Mouse (Mus musculus) layer of hippocampus, adult 9-11 months (tissue): ENCODE data around the gene Ctu2.

Source experiments
- DNase-seq: peaks from one replicate; pipeline ENCODE4 v3.0.0; 2022

Ctu2 gene

DNA sequence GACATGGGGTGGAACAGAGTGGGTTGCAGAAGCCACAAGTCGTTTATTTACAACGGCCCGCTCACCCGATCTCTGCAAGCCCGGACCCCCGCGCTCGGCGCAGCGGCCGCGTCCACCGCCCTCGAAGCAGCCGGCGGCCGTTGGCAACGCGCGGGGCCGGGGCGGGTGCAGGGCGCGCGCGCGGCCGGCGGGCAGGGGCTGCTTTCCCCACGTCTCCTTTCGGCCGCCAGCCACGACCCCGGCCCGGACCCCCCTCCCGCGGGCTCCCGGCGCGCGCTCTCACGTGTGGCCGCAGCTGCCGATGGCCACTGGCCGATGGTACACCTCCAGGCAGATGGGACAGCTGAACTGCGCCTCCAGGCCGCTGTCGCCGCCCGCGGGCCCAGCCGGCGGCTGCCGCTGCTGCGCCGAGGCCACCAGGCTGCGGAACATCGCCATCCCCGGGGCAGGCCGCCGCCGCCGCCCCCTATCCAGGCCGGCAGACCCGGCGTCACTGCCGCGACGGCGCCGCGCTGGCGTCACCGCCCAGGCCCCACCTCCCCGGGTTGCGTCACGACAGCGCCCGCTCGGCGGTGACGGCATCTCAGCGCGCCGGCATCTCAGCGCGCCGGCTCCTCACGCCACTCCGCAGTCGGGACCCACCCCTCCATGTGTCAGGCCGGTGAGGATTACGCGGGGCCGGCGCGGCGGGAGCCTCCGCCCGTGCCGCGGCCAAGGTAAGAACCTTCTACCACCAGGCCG lies at the start of gene Ctu2, which contains the start of gene Rnf166:
Gene Ctu2 (plus strand): TSS at position 564 of the 741 bp plus-strand sequence.
Gene Rnf166 (minus strand): TSS at position 485 of the 741 bp plus-strand sequence.
- DNase-seq, result peak; percentile 87

DNA sequence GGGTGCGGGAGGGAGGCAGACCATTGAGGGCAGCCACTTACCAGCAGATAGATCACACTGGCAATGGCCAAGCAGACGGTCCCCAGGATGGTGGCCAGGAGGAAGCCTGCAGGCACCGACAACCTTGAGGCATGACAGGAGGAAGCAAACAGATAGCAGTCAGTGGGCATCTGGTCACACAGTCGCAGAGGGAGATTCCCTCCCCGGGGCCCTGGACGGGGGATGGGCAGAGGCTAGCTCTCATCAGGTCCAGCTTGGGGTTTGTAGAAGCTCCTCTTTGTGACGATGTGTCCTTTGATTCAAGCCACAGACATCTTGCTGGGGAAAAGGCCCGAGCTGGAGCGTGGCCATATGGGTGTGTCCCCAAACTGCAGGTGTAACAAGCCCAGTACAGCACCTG lies 49.8 kb upstream of the Ctu2 start:
- DNase-seq, result no peak

DNA sequence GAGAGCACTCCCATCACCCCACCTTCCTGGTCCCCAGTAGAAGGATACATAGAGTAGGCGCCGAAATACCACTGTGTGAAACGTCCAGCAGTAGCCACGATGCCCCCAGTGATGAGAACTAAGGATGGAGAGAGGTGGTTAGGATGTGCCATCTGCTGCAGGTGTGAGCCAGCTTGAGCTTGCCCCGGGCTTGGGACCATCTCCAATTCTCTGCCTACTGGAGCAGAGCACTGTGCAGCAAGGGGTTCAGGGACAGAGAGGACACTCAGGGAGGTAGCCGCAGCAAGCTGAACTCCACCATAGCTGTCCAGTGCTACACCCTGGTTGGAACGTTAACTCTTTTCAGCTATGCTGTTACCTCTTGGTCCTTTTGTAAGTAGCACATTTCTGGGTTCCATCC lies 48.3 kb upstream of the Ctu2 start:
- DNase-seq, result no peak

DNA sequence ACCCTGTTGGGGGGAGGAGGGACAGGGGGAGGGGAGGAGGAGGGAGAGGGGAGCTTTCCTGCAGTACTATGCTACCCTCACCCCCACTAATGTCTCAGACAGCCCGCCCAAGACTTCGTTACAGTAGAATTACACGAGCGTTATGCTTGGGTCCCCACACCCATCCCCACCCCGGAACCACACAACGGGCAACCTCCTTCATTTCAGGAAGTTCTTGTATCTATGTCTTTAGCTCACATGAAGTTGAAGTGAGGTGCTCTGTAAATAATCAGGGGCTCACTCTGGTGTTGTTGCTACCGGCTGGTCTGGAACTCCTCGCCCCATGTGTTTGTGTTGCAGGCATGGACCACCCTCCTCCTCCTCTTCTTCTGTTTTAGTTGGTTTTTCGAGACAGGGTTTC lies 47.8 kb upstream of the Ctu2 start:
- DNase-seq, result no peak

DNA sequence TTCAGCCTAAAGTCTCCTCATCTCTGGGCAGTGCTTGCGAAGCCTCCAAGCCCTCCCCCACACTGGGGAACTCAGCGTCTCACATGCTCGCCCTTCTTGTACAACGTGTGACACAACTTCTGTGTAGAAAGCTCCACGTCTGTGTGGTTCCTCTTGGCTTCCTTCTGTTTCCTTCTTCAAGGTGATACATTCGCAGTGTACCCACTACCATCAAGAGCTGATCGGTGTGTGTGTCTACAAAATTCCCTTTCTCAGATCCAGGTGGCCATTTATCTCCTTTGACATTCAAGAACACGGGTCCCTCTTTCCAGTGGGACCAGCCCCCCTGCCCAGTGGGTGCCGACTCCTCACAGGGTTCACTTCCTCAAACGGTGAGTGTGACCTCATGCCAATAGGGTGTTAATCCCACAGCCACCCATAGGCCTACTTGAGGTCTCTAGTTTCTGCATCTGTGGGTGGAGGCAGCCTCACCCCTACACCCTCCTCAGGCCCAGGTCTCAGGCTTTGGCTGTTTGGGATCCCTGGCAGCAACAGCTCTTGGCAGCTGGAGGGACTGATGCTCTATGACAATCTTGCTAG lies 45.8 kb upstream of the Ctu2 start:
- DNase-seq, result peak; percentile 71

DNA sequence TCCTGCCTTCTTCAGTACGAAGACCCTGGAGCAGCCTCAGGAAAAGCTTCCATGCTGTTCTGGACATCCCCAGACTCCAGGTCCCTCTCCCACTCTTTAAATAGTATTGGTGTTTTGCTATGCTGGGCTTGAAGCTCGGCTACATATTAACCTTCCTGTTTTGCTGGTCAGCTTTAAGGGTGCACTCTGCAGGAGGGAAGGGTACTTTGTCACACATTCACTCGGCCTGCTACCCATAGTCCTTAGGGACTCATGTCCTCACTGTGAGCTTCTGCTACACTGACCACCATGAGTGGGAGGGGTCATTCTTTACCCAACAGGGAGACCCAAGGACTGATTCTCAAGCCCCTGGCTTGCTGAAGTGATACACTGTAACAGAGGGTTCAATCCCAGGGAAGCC lies 45.3 kb upstream of the Ctu2 start:
- DNase-seq, result no peak

DNA sequence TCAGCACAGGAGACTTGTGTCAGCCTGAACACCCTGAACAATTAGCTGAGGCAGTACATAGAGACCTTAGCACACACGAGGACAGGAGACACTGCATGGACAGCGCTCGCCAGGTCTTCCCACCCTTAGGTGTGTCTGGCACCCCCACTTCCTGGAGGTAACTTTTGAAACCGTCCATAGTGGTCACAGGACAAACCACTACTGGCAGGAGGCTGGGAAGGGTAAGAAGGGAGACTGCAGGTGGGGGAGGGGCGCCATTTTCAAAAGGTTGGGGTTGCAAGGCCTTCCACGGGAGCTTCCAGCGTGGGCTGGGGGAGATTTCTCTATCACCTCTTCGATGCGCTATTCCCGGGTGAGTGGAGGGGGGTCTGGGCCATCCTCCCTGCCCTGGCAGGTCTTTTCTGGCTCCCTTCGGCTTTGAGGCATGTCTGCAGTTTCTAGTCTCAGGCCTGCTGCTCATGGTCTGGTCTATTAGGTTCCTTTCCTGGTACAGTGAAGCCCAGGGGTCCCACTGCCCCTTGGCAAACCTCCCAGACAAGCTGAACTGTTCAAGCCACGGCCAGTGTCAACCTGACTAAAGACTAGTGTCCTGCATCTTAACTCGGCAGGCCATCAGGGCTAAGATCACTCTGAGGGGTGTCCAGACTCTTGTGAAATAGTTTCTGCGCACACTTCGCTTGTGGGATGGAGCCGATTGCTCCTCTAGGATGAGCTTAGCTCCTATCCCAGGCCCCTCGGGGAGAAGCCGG lies 44.1 kb upstream of the Ctu2 start:
- no peak for DNase-seq

DNA sequence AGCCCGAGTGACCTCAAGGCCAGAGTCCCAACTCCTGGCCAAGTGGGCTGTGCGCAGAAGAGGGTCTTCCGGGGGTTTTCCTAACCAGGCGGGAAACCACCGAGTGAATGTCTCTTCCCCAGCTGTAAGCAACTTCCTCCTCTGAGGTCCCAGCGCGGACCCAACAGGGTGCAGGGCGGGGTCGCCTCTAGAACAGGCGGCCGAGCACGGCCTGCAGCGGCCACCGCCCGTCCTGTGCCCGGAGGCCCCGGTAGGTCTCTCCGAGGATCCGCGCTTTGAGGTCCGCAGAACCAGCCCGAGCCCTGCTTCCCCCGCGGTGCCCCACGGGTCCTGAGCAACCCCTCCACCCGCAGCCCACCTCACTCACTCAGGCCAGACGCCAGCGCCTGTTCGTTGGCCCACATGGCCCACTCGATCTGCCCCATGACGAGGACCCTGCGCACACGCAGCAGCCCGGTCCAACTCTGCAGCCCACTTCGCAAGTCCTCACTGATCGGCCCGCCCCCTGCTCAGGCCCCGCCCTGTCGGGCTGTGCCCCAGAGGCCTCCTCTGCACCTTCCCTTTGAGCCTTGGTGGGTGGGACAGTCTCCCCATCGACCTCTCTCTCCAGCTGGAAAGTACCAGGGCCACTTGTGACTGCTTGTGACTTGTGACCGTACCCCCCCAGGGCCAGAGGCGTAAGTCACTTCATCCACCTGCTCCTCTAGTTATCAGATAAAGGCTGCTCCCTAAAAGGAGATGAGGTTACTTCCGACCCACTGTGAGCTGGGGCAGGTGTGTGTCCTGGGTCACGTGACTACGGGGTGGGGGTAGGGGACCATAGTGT lies 43.3 kb upstream of the Ctu2 start, which contains the start of gene Cyba:
Gene Cyba (minus strand): TSS at position 488 of the 826 bp plus-strand sequence.
- DNase-seq, result peak; percentile 52

DNA sequence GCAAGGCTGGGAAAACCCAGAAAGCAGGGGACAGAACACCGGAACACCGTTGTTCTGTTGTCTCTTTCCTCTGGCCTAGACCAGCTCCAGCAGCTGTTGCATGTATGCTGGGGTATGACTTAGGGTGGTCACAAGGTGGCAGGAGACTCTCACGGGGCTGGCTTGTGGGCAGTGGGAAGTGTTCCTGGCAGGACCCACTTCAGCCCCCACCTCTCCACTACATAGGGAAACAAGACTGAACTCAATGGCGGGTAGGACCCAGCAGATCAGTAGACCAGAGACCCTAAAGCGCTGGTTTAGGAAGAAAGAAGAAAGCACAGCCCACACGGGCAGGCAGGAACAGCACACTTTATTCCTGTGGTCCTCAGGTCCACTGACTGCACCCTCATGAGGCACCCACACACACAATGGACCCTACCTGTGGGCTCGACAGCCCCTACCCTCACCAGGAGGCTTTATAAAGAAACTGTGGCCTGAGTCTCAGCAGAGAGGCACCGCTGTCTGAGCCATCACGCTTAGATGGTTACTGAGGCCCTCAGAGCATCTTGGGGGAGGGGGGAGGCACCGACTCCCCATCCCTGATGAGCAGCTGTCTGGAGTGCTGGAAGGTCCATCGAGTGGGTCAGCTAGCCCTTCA lies 42.6 kb upstream of the Ctu2 start:
- no peak for DNase-seq

DNA sequence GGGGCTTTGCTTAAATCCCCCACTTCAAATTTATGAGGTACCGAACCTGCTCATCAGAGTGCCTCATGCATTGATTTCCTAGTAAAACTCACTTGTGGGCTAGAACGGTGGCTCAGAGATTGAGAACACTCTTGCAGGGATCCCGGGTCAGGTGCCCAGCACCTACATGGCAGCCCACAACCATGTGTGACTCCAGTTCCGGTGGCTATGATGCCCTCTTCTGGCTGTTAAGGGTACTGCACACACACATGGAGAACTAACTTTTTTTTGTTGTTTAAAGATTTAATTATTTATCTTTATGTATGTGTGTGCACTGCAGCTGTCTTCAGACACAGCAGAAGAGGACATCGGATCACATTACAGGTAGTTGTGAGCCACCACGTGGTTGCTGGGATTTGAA lies 40.6 kb upstream of the Ctu2 start:
- DNase-seq, result no peak

DNA sequence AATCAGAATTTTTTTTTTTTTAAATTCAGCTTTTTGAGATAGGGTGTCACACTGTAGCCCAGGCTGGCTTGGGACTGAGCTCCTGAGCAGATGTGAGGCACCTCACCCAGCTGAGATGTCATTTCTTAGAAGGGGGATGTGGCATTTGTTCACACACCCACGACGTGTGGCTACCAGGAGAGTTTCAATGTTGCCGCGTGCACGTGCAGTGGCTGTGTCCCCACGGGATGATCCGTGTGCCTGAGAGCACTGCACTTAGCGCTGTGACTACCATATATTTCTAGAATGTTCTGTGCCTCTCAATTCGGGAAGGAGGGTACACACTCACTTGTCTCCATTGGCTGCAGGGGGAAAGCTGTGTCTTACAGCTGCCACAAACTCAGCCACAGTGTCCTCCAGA lies 39.8 kb upstream of the Ctu2 start:
- no peak for DNase-seq

DNA sequence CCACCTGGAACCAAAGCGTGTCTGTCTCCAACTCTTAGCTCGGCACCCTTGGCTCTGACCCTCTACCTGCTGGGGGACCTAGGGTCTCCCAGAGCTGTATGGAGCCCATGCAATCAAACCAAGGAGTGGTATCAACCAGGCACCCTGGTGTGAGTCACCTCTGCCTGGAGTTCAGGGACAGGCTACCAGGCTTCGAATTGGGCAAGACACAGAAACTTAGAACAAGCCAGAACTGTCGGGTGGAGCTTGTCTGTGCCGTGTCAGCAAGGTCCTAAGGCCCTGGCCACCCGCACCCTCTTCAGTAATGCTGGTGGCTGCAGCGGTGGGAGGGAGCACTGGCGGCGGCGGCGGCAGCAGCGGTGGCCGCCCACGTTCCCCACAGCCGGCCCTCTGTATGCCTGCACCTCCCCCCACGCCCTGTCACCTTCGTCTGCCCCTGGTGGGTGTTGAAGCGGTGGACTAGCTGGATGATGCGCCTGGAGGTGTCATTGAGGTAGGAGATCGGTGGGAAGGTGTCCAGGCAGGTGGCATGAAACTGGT lies 39.3 kb upstream of the Ctu2 start:
- no peak for DNase-seq

DNA sequence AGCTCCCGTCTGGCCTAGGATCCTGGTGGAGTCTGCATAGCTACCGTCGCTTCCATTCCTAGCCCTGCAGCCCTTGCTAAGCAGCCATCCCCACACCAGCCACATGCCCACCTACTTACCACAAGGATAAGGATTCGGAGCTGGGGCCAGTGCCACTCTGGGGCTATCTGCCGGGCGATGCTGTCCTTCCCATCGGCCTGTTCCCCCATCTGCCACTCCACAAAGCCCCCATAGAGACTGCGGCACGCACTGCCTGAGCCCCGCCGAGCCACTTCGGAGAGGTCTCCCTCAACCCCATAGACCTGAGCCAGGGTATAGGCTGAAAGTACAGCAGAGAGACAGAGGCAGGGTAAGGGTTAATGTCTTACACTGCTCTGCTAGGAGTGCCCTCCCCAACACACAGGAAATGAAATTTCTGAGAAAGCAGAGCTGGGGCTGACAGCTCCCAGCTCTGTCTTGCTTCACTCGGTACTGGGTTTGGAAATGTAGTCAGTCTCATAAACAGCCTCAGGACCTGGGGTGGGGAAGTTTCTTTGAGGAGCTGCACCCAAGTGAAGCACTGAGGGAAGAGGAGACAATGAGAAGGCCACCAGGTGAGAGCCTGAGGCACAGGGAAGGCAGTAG lies 38.1 kb upstream of the Ctu2 start:
- no peak for DNase-seq

DNA sequence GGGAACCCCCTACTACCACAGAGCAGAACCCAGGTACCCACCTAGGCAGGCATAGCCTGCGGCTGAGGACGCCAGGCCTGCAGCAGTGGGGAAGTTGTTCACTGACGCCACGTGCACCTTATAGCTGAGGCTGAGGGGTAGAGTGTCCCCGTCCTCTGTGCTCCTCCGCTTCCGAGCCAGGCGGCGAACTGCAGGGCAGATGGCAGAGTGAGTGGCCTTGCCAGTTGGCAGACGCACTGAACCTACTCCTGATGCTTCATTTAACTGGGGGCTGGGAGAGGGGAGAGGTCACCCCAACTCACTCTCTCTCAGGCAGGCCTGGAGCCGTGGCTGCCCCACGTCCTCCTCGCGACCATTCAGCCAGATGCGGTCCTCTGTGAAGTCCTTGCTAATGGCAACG lies 36.6 kb upstream of the Ctu2 start:
- DNase-seq, result no peak

DNA sequence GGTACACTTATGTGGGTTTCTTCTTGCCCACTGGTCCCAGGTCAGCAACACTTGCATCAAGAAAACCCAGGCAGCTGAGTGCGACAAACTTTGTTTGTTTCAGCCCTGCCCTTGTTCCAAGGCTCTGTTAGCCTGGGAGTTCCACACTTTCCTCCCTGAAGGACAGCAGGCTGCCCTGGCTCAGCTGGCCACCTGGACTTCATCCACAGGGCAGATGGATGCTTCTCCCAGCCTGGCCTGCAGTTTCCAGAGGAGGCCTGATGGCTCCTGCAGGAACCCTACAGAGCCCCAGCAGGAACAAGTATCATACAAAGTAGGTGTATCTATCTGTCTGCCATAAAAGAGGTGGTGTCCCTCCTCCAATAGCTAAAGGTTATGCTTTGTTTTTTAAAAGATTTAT lies 34.6 kb upstream of the Ctu2 start:
- no peak for DNase-seq

DNA sequence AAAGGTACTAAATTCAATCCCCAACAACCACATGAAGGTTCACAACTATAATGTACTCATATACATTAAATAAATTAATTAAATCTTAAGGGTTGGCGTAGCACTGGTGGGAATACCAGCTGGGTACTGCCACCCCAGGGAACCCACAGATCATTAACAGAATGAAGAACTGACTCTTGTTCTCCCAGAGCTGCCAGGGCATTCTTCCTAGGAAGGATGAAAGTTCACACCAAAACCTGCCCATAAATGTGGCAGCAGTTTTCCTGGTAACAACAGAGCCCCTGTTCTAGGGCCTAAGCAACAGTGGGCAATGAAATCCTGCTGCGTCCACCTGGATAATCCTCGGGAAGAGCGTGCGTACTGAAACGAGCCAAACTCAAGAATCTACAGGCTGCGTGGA lies 33.6 kb upstream of the Ctu2 start:
- DNase-seq, result no peak

DNA sequence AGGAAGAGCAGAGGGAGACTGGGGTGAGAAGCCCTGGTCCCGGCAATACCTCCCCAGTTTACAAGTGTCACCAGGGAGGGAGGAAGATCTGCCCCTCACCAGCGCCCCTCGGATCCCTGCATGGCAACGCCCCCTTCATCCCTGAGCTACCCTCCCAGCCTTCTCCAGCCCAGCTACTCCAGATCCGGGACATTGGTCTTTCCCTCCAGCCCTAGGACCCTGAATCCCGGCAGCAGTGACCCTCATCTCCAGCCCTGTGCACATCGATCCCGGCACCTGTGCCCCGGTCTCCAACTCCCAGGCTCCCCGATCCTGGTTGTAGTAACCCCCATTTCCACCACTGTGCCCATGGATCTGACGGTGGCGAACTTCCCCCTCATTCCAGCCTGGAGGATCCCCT lies 33.2 kb upstream of the Ctu2 start:
- DNase-seq, result no peak

DNA sequence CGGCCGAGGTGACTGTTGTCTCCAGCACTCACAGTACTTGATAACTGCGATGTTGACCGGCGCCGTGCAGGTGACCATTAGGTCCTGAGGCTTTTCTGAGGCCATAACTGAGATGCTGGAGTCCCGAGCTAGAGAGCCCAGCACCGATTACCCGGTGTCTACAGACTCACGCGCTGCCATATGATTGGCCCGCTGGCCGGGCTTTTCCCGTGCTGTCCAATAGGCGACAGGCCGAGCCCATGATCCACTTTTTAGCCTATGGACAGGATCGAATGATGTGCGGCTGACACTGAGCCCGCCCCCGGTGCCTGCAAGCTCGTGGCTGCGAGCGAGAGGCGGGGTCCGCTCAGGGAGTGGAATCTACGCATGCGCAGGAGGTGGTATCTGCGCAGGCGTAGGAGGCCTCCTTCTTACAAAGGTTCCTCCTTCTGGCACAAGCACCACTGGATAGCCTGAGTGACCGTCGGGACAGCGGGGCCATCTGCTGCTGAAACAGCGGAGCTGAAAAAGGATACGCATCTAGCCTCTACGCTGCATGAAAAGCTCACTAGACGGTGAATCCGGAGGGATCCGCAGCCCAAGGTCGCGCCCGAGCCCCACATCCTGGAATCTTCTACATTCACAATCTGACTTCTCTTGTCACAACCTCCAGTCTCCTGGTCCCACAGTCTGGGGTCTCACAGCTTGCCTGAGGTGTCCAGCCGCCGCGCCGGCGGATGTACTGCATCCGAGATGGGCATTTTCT lies 32.5 kb upstream of the Ctu2 start, which contains the start of gene Mvd:
Gene Mvd (minus strand): TSS at position 161 of the 745 bp plus-strand sequence.
- peak; percentile 100 for DNase-seq

DNA sequence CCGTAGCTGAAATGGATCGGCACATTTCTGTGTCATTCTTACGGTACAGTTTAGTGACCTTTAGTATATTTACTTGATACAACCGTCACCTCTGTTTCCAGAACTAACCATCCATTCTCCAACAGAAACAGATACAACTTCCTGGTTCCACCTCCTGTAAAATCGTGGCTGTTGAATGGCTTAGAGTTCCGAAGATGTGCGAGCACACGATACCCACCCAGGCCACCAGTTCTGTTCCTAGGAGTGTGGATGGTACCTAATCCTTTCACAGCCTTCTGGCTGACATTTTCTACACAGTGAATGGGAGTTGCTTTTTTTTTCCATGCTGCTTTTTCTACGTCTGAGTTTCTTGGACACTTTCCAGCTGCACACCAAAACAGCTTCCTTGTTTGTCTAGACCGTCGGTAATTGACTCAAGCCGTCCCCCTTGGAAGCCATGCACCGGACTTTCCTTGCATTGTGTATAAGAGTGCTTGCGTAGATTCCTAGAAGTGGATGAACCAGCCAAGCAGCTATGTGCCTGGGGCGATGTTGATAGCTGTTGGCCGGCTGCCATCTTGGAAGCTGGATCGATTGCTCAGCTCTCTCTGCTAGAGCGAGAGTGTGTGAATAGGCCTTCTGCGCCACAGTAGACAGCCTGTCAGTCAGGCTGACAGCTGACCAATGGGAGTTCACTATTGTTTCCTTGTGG lies 31.7 kb upstream of the Ctu2 start:
- DNase-seq, result peak; percentile 92

DNA sequence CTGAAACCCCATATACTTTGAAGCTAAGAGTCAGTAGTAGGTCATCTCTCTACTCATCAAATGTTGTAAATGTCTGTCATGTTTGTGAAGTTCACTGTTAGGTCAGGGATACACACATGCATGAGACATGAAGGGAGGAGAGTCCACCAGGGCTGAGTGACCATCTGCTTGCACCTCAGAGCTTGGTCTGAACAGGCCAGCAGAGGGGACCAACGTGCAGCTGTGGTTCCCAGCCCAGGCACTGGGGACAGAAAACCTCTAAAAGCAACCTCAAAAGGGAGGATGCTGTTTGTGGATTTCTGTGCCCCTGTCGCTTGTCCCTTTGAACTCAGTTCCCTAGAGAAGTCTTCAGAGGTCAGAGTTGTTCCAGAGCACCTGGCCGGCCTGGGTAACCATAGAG lies 30.7 kb upstream of the Ctu2 start:
- DNase-seq, result no peak
